Mouse (Mus musculus) CH12.LX (cell line): ENCODE results near the gene Gm13285. TPM values are rescaled to one million over a fixed set of nuclear protein-coding genes. Genes with fewer than 3 reads are reported as not detected.
A peak's percentile ranks its signal among the peaks of the same experiment; 100 is the strongest.
"Not testable (repeated sequence)": the region's sequence is repeated elsewhere in the genome, so short reads cannot be mapped to it uniquely, and the experiment has no call there.

Experiments
- DNase-seq: peaks from one replicate; pipeline ENCODE4 v3.0.0-alpha.2; 2013; ENCODE audit errors: extremely low read depth
- H3K27ac ChIP-seq: 2 replicates; pipeline ENCODE4 v1.5.1; 2012; ENCODE audit warnings: low read depth, mild to moderate bottlenecking, control low read depth, moderate library complexity; ENCODE audit not compliant: insufficient read depth
- H3K27me3 ChIP-seq: replicated peaks from 2 replicates; pipeline ENCODE3; 2012; ENCODE audit warnings: inconsistent platforms
- H3K36me3 ChIP-seq, 2 experiments: replicated peaks in 1 of 2; 2 replicates each; pipeline versions ENCODE3 to v1.6.1; 2012; ENCODE audit warnings: inconsistent platforms in 1 of 2, low read length in 1 of 2, mild to moderate bottlenecking in 1 of 2, mixed read lengths in 1 of 2, moderate library complexity in 1 of 2; ENCODE audit not compliant: control insufficient read depth in 1 of 2, insufficient read depth in 1 of 2
- H3K4me1 ChIP-seq, 2 experiments: 2 replicates each; pipeline ENCODE4 v1.6.1; 2012; ENCODE audit warnings: inconsistent platforms in 1 of 2, moderate library complexity in 1 of 2; ENCODE audit not compliant: insufficient read depth in 2 of 2, control insufficient read depth in 1 of 2
- H3K4me2 ChIP-seq: 2 replicates; pipeline ENCODE4 v1.6.1; 2012; ENCODE audit warnings: low read depth, mild to moderate bottlenecking, control low read depth; ENCODE audit not compliant: poor library complexity, insufficient read depth, severe bottlenecking
- H3K4me3 ChIP-seq, 3 experiments: fragments of 150-350 bp in 1 of 3; sonication (generic) in 1 of 3; replicated peaks in 1 of 3; 2 replicates each; pipeline versions ENCODE3 to v1.5.1; 2011 to 2012; ENCODE audit warnings: low read depth in 2 of 3, low read length in 2 of 3, mild to moderate bottlenecking in 2 of 3, moderate library complexity in 2 of 3, control low read depth in 1 of 3, improper control_type of control experiment in 1 of 3, inconsistent platforms in 1 of 3, mixed read lengths in 1 of 3; ENCODE audit not compliant: poor library complexity in 1 of 3
- H3K79me2 ChIP-seq: replicated peaks from 2 replicates; pipeline ENCODE4 v1.6.1; 2012; ENCODE audit warnings: mild to moderate bottlenecking, moderate library complexity; ENCODE audit not compliant: control insufficient read depth, poor library complexity, insufficient read depth, severe bottlenecking; ENCODE audit errors: extremely low read depth
- H3K9ac ChIP-seq: 2 replicates; pipeline ENCODE4 v1.6.1; 2012; ENCODE audit warnings: low read depth, mild to moderate bottlenecking, control low read depth, moderate library complexity; ENCODE audit not compliant: insufficient read depth
- H3K9me3 ChIP-seq: replicated peaks from 2 replicates; pipeline ENCODE3; 2012; ENCODE audit warnings: low read length, inconsistent platforms, mixed read lengths
- CHD1 ChIP-seq: IDR thresholded peaks from 2 replicates; pipeline ENCODE4 v1.6.1; 2012; ENCODE audit warnings: low read depth, low read length, improper control_type of control experiment, inconsistent platforms
- CTCF ChIP-seq, 2 experiments: IDR thresholded peaks in 1 of 2; conservative IDR thresholded peaks in 1 of 2; 2 replicates each; pipeline ENCODE4 v1.5.1; 2011 to 2012; ENCODE audit warnings: low read depth in 2 of 2, low read length in 2 of 2, improper control_type of control experiment in 1 of 2, inconsistent platforms in 1 of 2, mild to moderate bottlenecking in 1 of 2, moderate library complexity in 1 of 2
- ETS1 ChIP-seq: conservative IDR thresholded peaks from 2 replicates; pipeline ENCODE4 v1.6.1; 2012; ENCODE audit warnings: low read depth, mild to moderate bottlenecking, inconsistent platforms, low read length, improper control_type of control experiment, moderate library complexity
- NELFE ChIP-seq: IDR thresholded peaks from 2 replicates; pipeline ENCODE4 v1.6.1; 2011; ENCODE audit warnings: low read depth, low read length, improper control_type of control experiment
- PAX5 ChIP-seq: IDR thresholded peaks from 2 replicates; pipeline ENCODE4 v1.6.1; 2012; ENCODE audit warnings: low read length, inconsistent platforms, mixed read lengths
- SMC3 ChIP-seq: IDR thresholded peaks from 2 replicates; pipeline ENCODE4 v1.6.1; 2011; ENCODE audit warnings: low read depth, low read length, improper control_type of control experiment
- TCF12 ChIP-seq: IDR thresholded peaks from 2 replicates; pipeline ENCODE4 v1.6.1; 2014; ENCODE audit warnings: low read depth, mild to moderate bottlenecking, inconsistent platforms, low read length, improper control_type of control experiment
- USF2 ChIP-seq: conservative IDR thresholded peaks from 2 replicates; pipeline ENCODE4 v1.6.1; 2011; ENCODE audit warnings: low read depth, low read length, improper control_type of control experiment
- ZNF384 ChIP-seq: IDR thresholded peaks from 2 replicates; pipeline ENCODE4 v1.6.1; 2012; ENCODE audit warnings: low read depth, low read length, improper control_type of control experiment, inconsistent platforms
- dilution Hi-C: fragments of 300-500 bp; cut with MboI; formaldehyde crosslinking; loops from 2 replicates; pipeline ENCODE4 v1.14.3; 2020; ENCODE audit warnings: low sequenced_read_pairs; ENCODE audit not compliant: extremely low pct_unique_long_range_greater_than_20kb, extremely low pct_ligation_motif_present
- in situ Hi-C: fragments of 300-500 bp; cut with MboI; formaldehyde crosslinking; loops from 3 replicates; pipeline ENCODE4 v1.14.3; 2019; ENCODE audit warnings: low sequenced_read_pairs, low pct_ligation_motif_present, low pct_unique_long_range_greater_than_20kb, mixed read lengths
- polyA plus RNA-seq: library from polyadenylated mRNA; unstranded; fragments of >175 nt; gene quantifications from 2 replicates; pipeline ENCODE4 v1.2.1, GENCODE M21; 2012; ENCODE audit warnings: low read depth; ENCODE audit not compliant: insufficient read length
- total RNA-seq, 2 experiments: library from RNA; depleted of rRNA; stranded (reverse); fragments of 300-350 nt in 1 of 2; fragments of >200 nt in 1 of 2; gene quantifications; 2 replicates each; pipeline ENCODE4 v1.2.3; 2012 to 2014

Gm13285 gene
- not detected in 2 replicates for total RNA-seq (2012; rRNA removed)
- total RNA-seq (2014; rRNA removed) = not detected in 2 replicates
- not detected in 2 replicates for polyA plus RNA-seq

- H3K27ac ChIP-seq, H3K9ac ChIP-seq, in situ Hi-C loops, H3K4me3 ChIP-seq, H3K36me3 ChIP-seq, DNase-seq, dilution Hi-C loops, H3K27me3 ChIP-seq, H3K79me2 ChIP-seq, H3K4me1 ChIP-seq, H3K4me2 ChIP-seq, H3K9me3 ChIP-seq: not testable (repeated sequence)
Observed at GRCm38 (mm10) chr4:88799365-88799764, at the start of gene Gm13285. Gm13285 (plus strand) TSS chr4:88799665.

GRCm38 (mm10) chr4:88749926-88750325, 49.5 kb upstream of the Gm13285 start:
- H3K79me2 ChIP-seq = no peaks in the 10 kb centered on the region
- H3K4me3 ChIP-seq = no peak overlapping the region
- DNase-seq = no peak
- no peaks in the 10 kb centered on the region for H3K36me3 ChIP-seq
- no peak overlapping the region for H3K27ac ChIP-seq
- H3K9ac ChIP-seq = no peak overlapping the region
- 0 out of 4 replicates have a peak, but pooled peaks cover 0 to 3% of the 10 kb centered on the region in 2 experiments for H3K4me1 ChIP-seq
- dilution Hi-C loops = no loop called here
- TF ChIP-seq ETS1 (no peak), NELFE (no peak), TCF12 (no peak), USF2 (no peak), PAX5 (no peak), CHD1 (no peak), ZNF384 (no peak)
- in situ Hi-C loops = no loop called here
- H3K4me2 ChIP-seq = no peak overlapping the region
- peaks cover 42% of the 10 kb centered on the region for H3K27me3 ChIP-seq
- peaks cover 3% of the 10 kb centered on the region for H3K9me3 ChIP-seq

GRCm38 (mm10) chr4:88754818-88755340, 44.6 kb upstream of the Gm13285 start, which contains the start of gene Gm13271:
Gm13271 (plus strand) TSS chr4:88754868.
- peaks cover 17% of the 10 kb centered on the region for H3K27me3 ChIP-seq
- dilution Hi-C loops, H3K9ac ChIP-seq, in situ Hi-C loops, H3K4me1 ChIP-seq, DNase-seq, H3K9me3 ChIP-seq, H3K79me2 ChIP-seq, H3K36me3 ChIP-seq, H3K4me3 ChIP-seq, H3K27ac ChIP-seq, H3K4me2 ChIP-seq: not testable (repeated sequence)
- TF ChIP-seq SMC3 = peak; percentile 6; the same call in 1 of the 2 replicates
- peak in 1 of 2 experiments; percentile 29; a peak in 2 of 4 replicates for TF ChIP-seq CTCF (conservative IDR thresholded peaks at IDR 0.05 in 1 of 2, IDR thresholded peaks at IDR 0.05 in 1 of 2; ENCODE audit: low read depth in 2 of 2, low read length in 2 of 2)
